Mouse (Mus musculus): ENCODE data around the gene Sec14l5.
A peak's percentile ranks its signal among the peaks of the same experiment; 100 is the strongest.

Gene Sec14l5

DNA sequence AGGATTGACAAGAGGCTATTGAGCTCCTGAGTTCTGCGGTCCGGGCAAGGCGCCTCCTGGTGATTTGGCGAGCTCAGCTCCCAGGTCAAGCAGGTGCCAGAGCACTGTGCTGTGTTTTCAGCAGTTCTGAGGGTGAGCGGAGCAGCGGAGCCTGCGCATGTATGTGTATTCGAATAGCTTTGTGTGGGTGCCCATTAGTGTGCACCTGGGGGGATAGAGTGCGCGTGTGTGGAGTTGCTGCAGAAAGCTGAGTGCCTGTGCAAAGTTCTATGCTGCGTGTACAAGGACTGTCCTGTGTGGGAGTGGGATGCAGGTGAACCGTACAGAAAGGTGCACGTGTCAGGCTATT lies at the start of gene Sec14l5:
Gene Sec14l5, plus strand, starts transcription at position 73 of the 349 bp plus-strand sequence.
- no peak for DNase-seq

DNA sequence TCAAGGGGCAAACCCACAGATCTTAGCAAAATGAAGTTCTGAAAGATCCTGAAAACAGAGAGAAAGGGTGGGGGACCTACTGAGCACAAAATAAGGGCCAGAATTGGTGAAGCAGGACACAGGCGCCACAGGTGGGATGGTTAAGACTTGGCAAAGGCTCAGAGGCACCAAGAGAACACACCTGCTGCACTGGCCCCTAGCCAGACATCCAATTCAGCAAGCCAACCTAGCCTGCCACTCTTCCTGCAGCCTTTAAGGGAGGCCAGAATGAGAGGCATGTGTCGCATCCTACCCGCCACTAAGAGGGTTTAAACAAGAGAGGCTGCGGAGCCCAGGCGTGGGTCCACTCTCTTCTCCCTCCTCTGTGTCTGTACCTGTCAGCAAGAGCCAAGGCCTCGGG lies 45.9 kb upstream of the Sec14l5 start:
- no peak for DNase-seq

DNA sequence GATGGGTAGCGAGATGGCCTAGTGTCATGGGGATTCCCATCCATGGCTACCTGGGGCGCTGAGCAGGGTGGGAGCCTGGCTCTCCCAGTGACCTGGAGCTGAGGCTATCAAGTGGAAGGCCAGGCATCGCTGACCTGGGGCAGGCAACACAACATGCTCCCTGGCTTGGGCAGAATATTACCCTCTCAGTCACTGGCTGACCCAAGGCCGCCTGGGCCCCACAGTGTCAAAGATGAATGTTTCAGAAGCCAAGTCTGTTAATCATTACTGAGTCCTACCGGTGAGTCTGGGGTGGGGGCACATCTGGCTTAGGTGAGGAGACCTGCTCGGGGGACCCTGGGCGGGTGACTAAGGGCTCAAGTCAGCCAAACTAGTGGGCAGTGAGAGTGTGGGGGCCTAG lies 37.0 kb upstream of the Sec14l5 start:
- no peak for DNase-seq

DNA sequence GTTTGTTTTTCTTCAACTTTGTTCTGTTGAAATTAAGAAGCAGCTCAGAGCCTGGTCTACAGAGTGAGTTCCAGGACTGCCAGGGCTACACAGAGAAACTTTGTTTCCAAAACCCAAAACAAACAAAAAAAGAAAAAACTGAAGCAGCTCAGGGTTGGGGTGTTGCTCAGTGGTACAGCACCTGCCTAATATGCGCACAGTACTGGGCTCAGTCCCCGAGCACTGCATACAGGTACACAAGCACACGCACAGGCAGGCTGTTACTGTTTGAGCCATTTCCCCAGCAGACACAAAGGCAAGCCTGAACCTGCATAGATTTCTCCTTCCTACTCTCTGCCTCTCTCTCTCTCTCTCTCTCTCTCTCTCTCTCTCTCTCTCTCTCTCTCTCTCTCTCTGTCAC lies 35.9 kb upstream of the Sec14l5 start:
- no peak for DNase-seq

DNA sequence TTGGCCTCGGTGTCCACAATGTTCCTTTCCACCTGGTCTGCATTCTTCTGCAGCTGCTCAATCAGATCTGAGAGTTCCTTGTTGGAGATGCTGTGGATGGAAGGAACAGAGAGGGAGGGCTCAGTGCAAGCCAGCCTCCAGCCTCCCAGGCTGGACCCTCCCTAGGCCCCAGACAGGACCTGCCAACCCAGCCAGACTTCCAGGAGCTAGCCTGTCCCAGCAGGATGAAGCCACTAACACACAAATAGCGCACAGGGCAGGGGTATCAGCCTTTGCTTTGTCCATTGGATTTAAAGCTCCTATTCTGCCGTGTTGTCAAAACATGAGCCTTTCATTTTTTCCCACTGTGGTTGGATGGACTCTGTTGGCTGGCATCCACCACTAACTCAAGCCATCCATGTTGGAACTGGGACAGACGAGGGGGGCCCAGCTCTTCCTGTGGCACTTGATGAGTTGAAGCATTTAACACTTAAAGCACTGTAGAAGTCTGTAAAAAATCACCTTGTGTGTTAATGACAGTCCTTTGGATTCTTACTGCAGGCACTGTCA lies 33.8 kb upstream of the Sec14l5 start:
- DNase-seq = no peak

DNA sequence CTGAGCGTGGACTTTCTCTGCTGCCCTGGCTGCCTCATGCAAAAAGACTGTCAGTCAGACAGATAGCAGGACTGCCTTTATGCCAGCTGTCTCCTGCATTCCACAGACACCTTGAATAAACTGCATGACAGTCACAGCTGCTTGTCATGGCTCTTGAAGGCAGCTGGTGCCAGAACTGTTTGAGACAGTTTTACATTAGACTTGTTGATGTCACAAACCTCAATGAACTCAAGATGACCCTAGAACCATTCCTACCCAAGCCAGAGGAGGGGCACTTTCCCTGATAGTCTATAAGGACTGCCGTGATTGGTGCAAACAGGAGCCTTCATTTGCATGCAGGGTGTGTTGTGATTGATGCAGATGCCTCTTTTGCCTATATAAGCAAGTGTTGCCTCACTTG lies 33.3 kb upstream of the Sec14l5 start:
- no peak for DNase-seq

DNA sequence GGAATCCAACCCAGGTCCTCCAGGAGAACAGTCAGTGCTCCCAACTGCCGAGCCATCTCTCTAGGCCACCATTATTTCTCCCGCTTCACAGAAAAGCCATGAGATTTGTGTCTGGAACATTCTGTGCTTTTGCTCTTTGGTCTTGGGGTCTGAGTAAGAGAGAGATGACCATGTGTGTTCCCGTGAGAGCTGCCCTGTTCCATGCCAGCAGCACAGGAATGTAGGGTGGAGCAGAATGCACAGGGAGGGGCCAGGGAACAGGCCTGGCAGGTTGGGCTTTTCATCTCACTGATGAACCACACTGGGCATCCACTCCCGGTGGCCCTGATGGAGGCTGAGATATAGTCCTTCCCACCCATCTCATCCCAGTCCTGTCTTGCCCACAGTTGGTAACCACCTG lies 27.5 kb upstream of the Sec14l5 start:
- no peak for DNase-seq

DNA sequence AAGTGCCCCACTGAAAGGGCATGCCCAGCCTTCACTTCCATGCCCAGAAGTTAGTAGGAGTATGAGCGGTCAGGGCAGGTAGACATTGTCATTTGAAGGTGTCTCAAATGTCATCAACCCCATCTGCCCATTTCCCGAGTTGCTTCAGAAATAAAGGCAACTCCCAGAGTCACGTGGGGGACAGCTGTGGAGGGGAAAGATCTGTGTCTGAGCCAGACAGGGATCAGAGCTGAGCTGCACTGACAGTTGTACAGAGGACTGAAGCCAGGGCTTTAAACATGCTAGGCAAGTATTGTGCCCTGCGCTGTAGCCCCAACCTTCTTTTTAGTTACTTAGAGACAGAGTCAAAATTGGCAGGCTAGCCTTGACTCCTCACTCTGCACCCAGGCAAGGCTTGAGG lies 27.1 kb upstream of the Sec14l5 start:
- DNase-seq = no peak

DNA sequence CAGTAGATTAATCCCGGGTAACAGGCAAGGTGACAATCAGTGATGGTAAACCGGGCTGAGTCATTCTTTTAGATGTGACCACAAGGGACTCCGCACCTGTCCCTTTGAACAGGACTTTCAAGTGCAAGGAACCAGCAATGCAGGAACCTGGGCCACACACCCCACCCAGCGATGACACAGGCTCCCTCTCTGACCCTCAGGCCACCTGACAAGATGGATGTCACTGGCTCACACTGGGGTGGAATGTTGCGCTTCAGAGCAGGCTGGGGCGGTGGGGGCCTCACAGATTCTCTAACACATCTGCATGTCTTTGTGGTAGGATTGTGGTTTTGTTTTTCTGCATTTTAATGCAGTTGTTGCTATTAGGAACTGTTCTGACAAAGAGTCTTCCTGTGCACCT lies 23.4 kb upstream of the Sec14l5 start:
- no peak for DNase-seq

DNA sequence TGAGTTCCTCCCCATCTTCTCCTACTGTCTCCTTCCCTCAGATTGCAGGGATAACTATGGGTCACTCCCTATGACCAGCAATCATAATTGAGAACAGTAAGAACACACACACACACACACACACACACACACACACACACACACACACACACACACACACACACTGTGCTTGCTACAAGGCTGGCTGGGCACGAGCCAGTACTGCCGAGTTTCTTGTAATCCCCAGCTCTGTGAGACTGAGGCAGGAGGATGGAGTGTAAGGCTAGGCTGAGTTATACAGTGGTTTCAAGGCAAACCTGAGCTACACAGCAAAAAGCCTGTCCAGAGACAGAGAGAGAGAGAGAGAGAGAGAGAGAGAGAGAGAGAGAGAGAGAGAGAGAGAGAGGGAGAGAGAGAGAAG lies 16.7 kb upstream of the Sec14l5 start:
- no peak for DNase-seq

DNA sequence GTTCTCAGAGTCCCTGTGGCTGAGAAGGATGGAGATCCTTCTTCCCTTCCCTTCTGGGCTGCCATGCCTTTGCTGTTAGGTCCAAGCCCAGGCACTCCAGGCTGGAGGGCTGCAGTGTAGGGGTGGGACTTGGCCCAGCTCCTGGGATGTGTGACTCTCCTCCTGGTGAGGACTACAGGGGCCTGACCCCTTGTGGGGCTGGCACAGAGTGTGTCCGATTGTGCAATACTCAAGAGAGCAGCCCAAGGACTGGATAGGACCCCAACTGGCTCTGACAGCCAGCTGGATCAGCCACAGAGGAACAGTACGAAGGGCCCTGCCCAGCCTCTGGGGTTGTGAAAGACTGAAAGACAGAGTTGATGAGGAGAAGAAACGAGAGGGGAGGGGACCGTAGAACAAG lies 16.1 kb upstream of the Sec14l5 start:
- peak; percentile 91 for DNase-seq

DNA sequence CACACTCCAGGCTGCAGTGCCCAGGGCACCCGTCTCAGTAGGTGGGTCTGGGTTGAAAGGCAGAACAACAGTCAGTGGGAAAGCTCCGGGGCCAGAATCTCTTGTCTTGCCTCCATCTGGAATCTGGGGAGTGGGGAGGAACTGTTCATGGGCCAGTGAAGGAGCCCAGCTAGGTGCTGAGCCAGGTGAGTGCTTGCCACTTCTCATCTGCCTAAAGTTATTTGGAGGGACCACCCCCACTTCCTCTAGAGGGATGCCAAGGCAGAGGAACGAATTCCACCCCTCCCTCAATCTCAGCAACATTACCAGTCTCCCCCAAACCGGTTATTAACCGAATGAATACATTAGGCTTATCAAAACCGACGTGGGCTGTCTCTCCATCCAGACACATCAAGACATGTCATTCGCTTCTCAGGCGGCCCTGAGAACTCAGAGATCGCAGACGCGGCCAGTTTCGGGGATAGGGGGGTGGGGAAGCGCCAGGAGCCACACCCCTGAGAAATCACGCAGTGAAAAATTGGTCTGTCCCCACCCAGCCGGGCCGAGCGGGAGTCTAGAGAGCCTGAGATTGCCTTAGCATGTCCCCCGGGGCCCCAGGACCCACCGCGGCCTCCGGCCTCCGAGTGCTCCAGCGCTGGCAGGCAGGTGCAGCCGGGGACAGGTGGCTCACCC lies 15.5 kb upstream of the Sec14l5 start:
- DNase-seq = no peak

DNA sequence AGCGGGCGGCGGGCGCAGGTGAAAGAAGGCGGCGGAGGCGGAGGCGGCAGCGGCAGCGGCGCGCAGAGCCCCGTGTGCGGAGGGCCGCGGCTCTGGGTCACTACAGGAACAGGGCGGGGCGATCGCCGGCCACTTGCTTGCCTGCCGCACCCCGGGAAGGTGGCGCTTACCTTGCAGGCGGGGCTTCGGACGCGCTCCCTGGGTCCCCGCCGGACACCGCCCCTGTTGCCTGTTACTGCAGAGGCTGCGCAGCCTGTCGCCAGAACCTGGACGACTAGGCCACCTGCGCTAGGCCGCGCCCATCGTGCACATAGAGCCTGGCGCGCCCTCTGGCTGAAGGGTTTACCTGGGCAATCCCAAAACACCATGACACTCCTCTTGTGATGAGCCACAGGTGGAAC lies 14.5 kb upstream of the Sec14l5 start, which contains the start of gene Ppl:
Gene Ppl, minus strand, starts transcription at position 21 of the 401 bp plus-strand sequence.
- peak; percentile 81 for DNase-seq

DNA sequence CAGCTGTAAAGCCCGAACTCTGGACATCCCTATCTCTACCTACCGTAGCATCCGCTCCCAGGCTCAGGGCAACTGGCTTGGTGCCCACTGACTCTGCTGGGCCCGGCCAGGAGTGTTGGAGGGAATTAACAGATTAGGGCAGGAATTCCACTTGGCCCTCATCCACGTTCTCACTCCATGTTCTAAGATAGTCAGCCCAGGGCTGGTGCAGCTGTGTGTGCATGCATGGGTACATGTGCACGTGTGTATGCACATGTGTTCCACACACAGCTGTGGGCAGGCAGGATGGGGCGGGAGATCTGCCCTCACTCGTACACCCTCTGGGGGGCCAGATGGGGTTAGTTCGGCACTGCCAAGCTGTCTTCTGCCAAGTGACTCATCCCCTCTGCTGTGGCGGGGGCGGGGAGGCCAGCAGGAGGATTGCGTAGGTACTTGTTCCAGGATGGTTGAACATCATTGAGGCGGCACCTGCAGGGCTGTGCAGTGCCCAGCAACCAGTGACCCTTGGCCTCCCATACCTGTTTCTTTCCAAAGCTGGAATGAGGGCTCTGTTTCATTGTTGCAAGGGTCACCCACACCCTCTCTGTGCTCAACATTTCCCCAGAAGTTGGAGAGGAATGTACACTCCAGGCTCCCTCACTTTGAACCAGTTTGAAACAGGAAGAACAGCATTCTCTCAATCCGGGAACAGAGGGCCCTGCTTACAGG lies 12.1 kb upstream of the Sec14l5 start:
- DNase-seq = peak; percentile 57

DNA sequence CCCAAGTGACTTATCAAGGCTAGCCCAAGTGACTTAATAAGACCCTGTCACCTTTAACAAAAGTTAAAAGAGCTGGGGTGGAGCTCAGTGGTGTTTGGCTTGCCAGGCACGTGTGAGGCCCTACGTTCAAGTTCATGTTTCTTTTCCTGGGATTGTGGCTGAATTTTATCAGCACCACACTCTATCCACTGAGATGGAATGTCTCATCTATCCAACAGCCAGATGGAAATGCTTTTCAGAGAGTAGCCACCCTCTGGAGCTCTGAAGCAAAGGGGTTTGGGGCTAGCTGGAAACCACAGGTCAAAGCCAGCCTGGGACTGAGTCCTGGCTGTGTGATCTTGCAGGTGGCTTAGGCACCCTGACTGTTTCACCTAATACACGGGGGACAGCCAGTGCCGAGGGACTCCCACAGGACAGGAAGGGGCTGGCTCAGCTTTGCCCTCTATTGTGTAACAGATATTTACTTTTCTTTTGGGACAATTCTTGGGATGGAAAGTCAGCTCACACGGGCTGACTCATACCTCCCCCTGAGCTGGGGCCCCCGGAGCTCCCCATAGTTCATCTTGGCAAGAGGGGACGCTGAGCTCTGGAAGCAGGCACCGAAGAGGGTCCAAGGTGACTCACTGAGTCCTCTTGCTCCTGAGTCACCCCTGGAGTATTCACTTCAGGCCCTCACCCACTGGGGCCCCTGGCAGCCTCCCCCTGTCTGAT lies 11.2 kb upstream of the Sec14l5 start:
- no peak for DNase-seq

DNA sequence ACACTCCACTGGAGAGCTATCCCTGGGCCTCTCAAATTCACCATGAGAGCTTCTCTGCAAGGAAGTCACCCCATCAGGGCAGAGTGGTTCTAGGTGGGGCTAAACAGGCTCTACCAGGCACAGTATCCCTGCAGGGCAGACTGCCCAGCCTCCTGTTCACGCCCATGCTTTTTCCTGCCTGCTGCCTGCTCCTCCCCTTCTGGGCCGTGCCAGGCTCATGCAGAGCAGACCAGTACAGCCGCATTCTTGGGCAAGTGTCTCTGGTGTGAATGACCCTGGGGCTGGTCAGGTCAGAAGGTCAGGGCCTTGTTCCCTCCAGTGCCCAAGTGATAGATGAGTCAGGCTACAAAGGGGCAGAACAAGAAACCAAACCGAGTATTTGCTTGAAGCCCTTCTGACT lies 10.4 kb upstream of the Sec14l5 start:
- DNase-seq = peak; percentile 78

DNA sequence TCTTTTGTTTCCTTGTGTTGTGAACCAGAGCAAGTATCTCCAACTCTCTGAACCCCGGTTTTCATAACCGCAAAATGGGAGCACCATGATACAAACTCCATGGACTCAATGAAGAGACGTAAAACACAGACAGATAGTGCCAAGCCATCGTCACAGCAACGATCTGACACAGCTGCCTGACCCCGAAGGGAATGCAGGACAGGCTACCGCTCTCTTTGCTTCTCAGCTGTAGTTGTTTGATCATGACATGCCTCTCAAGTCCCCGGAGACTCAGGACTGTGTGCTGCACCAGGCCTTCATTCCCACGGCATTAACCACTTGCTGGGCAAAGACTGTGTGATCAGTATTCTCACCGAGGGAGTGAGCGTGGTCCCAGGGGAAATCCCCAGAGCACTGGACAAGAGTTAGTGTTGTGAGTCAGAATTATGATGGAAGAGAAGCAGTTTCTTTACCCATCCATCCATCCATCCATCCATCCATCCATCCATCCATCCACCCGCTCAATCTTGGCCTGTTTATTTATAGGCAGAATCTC lies 9.8 kb upstream of the Sec14l5 start:
- no peak for DNase-seq

DNA sequence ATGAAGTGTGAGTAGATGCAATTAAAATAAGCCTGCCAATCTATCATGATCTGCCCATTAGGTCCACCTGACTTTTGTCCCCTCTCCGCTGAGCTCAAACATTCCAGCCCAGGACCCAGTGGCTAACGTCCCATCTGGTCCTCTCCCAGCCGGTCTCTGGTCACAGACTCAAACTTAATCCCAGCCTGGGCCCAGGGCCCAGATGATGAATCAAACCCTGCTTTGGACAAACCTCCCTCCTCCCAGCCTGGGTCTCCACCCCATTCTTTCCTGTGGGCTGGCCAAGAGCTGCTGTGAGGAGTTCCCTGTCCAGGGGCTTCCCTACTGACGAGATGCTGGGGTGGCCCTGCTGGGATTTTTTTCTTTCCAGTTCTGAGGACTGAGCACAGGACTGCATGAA lies 7.2 kb upstream of the Sec14l5 start:
- DNase-seq = peak; percentile 64

DNA sequence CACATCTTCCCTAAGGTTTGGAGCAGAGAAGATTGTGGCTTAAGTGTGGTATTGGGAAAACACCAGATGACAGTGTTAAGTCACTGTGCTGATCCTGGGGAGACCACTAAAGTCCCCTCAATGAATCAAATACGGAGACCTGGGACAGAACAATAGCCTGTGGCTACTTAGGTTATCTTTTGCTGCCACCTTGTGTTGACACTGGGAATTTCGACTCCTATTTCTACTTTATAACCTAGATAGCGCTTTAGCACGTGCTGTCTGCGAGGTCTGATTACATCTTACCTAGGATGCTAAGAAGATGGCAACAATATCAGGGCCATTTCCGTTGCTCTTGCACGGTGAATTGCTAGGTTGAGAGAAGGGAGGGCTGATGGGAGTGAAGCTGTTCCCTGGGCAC lies 1.3 kb upstream of the Sec14l5 start:
- DNase-seq = peak; percentile 86

DNA sequence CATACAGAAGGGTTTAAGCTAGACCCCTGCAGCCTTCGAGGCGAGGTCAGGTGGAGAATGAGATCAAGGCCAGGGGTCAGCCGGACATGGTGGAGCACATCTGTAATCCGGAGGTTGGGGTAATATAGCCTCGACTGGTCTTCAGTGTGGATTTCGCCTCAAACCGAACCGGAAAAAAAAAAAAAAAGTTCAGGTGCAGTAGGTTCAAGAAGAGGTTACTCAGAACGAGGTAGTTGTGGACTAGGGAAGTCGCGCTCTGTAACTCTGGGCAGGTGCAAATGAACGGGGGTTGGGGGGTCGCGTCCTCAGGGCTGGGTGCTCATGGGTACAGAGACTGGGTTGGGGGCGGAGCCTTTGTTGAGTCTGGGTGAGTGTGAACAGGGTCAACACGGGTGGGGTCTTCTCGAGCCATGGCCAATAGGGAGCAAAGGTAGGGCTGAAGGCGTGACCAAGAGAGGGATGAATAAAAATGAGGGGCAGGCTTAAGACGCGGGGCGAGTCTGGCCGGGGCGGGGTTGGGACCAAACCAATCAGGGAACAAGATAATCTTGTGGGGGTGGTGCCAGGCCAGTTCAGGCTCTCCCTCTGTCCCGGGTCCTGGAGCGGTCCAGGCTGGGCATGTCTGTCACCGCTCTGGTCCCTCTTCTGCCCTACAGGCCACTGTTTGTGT lies 407 bp upstream of the Sec14l5 start:
- peak; percentile 78 for DNase-seq

DNA sequence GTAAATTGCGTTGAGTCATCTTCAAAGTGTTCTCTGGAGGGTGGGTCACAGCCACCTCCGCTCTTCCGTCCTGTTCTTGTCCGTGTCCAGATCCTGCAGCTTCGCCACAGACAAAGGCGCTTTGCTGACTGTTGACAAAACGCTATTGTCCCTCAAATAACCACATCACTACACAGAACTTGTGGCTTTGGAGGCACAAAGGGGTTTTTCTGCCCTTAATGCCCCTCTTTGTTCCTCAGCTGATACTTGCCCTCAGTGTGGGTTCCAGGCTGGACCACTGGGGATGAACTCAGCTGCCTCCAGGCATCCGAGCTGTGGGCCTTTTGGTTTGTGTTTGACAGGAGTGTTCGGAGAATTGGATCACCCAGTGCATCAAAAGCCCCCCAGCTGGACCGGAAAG lies 3.6 kb downstream of the Sec14l5 start:
- DNase-seq = no peak

DNA sequence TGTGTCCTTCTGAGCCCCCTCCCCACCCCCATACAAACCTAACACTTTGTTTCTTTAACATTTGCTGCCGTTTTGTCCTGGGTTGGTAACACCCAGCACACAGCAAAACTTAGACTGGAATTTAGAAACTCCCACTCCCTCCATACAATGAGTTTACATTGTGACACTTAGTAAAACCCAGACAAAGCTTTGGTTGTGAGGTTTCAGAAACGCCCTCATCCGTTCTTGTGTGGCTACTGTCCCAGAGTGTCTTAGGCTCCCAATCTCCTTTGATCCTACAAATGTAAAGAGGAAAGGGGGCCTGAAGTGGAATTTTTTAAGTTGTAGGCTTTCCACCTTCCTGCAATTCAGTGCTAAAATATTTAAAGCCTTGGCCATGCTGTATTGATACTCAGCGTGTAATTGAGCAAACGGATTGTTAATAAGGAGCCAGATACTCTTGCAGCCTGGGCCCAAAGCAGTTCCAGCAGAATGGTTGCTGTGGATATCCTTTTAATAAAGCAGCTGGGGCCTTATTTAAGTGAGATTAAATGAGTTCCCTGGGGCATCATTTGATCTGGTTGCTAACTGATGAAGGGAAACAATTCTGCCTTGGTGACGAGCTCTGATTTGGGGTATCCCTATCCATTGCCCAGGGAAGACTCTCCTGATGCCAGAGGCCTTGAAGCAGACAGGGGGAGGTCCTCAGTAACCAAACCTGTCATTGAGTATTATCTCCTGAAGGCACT lies 6.6 kb downstream of the Sec14l5 start:
- DNase-seq = no peak
